Mouse (Mus musculus): Measurements from ENCODE around the gene 1700007K13Rik. TPM values are rescaled to one million over a fixed set of nuclear protein-coding genes. Genes with fewer than 3 reads are reported as not detected.

The 1700007K13Rik gene
- total RNA-seq, 2 experiments from 2014 or later = not detected

DNA sequence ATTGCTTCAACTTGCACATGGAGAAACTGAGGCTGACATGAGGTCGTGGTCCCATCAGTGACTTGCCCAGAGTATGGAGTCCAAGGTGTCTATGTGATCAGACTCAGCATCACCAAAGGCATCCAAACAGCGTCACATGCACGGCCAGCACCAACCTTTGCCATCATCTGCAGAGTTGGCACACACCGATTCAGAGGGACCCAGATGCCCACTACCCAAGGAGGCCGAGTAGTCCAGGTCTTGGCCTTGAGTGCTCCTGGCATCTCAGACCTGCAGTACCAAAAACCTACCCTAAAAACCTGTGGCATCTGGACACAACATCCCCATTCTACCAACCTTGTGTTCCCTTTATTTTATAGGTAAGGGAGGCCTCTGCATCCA lies 51.4 kb downstream of the 1700007K13Rik start:
- DNase-seq = no peak

DNA sequence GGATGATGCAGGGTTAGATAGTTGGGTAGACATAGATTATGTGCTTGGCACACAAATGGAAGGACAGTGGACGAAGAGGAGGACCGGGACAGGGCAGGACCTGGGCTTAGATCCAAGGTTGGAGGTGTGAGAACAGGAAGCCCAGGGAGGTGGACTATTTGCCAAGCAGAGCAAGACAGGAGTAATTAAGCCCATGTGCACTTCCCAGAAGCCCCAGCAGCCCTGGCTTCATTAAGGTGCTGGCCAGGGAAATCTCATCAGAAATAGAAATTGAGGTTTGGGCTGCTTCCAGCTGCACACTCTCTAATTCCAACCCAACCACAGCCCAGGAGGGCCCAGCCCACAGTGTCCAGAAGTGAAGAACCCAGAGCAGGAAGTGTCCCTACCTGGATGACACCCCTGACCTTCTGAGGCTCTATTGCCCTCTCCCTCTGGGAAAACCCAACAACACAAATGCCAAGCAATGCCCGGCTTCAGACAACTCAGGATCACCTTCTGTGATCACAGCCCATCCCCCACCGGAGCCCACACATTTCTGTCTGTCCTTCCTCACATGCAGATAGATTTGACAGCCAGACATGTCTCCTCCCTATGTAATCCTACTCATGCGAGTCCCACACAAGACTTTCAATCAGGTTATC lies 51.9 kb downstream of the 1700007K13Rik start:
- no peak for DNase-seq

DNA sequence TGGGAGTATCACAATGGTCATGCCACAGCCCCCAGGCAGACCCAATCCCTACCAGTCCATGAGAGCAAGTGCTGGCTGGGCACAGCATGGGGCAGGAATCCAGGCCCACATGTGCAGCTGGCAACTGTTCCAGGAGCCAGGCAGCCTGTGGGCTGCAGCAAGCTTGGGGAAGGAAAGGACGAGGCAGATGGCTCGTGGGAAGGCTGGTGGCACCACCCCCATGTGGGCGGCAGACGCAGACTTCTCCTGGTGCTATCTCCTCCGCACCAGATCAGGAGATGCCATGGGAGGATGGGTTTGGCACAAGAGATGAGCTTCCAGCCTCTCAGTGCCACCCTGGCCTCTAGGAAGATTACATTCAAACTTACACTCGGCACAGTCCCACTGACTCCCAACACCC lies 53.2 kb downstream of the 1700007K13Rik start:
- DNase-seq = no peak

Other genes with a start within 250 kb of the 1700007K13Rik start
- 1 to 10 TPM; 6.9 to 7.4 TPM for gene Ppp1r26, start 19.5 kb downstream of the 1700007K13Rik start, total RNA-seq (2021)
- 10 to 100 TPM; 48.3 to 50.4 TPM for gene Mrps2, start 1.7 kb upstream of the 1700007K13Rik start, total RNA-seq (2021)
- gene Gbgt1, start 30.6 kb upstream of the 1700007K13Rik start, total RNA-seq (2021) = 1 to 10 TPM in 1 of 2 experiments, under 1 TPM in 1; 0.83 to 1.8 TPM
- 1 to 10 TPM in 1 of 2 experiments, not detected in 1; 1.2 TPM for gene Gm10134, start 39.8 kb upstream of the 1700007K13Rik start, total RNA-seq (2021)
- 10 to 100 TPM; 23.9 to 26.0 TPM for gene Ralgds, start 46.8 kb upstream of the 1700007K13Rik start, total RNA-seq (2021)
- not detected for gene Cel, start 97.1 kb upstream of the 1700007K13Rik start, total RNA-seq (2021)
- gene Gtf3c5, start 117.4 kb upstream of the 1700007K13Rik start, total RNA-seq (2021) = 10 to 100 TPM; 17.8 to 18.3 TPM
- gene Gfi1b, start 155.7 kb upstream of the 1700007K13Rik start, total RNA-seq (2021) = not detected
- 10 to 100 TPM; 16.4 to 17.5 TPM for gene Tsc1, start 174.9 kb upstream of the 1700007K13Rik start, total RNA-seq (2021)
- gene Spaca9, start 233.4 kb upstream of the 1700007K13Rik start, total RNA-seq (2021) = under 1 TPM; 0.59 to 0.71 TPM
- gene Ak8, start 233.8 kb upstream of the 1700007K13Rik start, total RNA-seq (2021) = not detected

Data from heart, postnatal 4 days (tissue).